Mouse (Mus musculus) cortical plate, adult 2 months (tissue): Measurements from ENCODE around the gene Sept8.

Source experiments
- CTCF ChIP-seq: fragments of 200-500 bp; IDR thresholded peaks from 2 replicates; pipeline ENCODE4 v1.5.1; 2011; ENCODE audit warnings: mild to moderate bottlenecking, control low read depth, low read length; ENCODE audit not compliant: insufficient read depth; ENCODE audit errors: extremely low read depth
- POLR2A ChIP-seq: fragments of 200-500 bp; IDR thresholded peaks from 2 replicates; pipeline ENCODE4 v1.6.1; 2011; ENCODE audit warnings: mild to moderate bottlenecking, low read length, control low read depth; ENCODE audit not compliant: insufficient read depth; ENCODE audit errors: extremely low read depth

DNA sequence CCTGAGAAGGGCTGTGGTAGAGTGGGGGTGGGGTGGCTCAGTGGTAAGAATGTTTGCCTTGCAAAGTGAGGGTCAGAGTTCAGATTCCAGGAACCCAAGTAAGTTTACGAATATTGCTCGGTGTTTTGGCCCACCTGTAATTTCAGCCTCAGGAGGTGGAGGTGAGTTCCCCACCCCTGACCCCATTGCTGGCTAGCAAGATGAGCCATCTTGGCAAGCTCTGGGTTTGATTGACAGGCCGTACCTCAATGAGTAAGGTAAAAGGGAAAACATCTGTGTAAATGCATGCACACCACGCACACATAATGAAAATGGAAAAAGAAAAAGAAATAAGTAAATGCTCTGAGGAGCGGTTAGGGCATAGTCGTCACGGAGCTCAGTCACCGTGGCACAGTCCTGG, 14.7 kb upstream of the Sept8 start:
- TF ChIP-seq CTCF (no peak), POLR2A (no peak)
